8 mouse cellular contexts compared by ENCODE assay signal in genomic region chr17:86801876-86802275, GRCm38 (mm10). TPM values are rescaled to one million over a fixed set of nuclear protein-coding genes. Genes with fewer than 3 reads are reported as not detected.
DNase-seq lines count a peak whose midpoint lies in the region; ATAC-seq and TF ChIP-seq lines count a peak whose summit lies in the region.

No protein-coding gene starts in this region.

- intact Hi-C loops in left cerebral cortex, adult 2 months (cut with DNase I): loop anchor here (5.0 kb wide), 1 partner anchor 45 kb away; no protein-coding TSS in a partner anchor

- ATAC-seq in forebrain, embryonic 16.5 days: no peak
- no peak for ATAC-seq in midbrain, embryonic 15.5 days (replicated peaks)
- no peak for ATAC-seq in megakaryocyte-erythroid progenitor cell, adult 5-6 weeks (replicated peaks; ENCODE audit: low FRiP score, low TSS enrichment, poor library complexity, severe bottlenecking)

- TF ChIP-seq CTCF in left cerebral cortex, adult 2 months (IDR thresholded peaks at IDR 0.05): no peak; the same call in 1 of the 2 replicates

- no peak for DNase-seq in left cerebral cortex, adult 2 months (ENCODE audit: extremely low spot score in 1 of 2, low spot score in 2 of 2)
- DNase-seq in left cerebral cortex, adult 8-10 months (ENCODE audit: low spot score in 2 of 2): no peak
- peak; percentile 46 for DNase-seq in kidney, adult 18-20 months
- DNase-seq in layer of hippocampus, adult 9-10 months (ENCODE audit: low spot score): no peak
- DNase-seq in left cerebral cortex, adult 11 months (ENCODE audit: low spot score): no peak

- H3K27ac ChIP-seq in left cerebral cortex, adult 2 months: peak overlapping the region; percentile 55
- H3K27ac ChIP-seq in forebrain, embryonic 16.5 days (ENCODE audit: low read length): peak overlapping the region; percentile 45; the same call in 1 of the 2 replicates
- 0 out of 2 replicates have a peak overlapping the region, but pooled peaks have one; percentile 51 for H3K27ac ChIP-seq in midbrain, embryonic 15.5 days

- no peak overlapping the region for H3K4me2 ChIP-seq in forebrain, embryonic 16.5 days (ENCODE audit: low read length)
- H3K4me2 ChIP-seq in midbrain, embryonic 15.5 days: no peak overlapping the region

- H3K36me3 ChIP-seq in forebrain, embryonic 16.5 days (ENCODE audit: control insufficient read depth, insufficient read depth): no peaks in the 10 kb centered on the region
- H3K36me3 ChIP-seq in midbrain, embryonic 15.5 days (replicated peaks): no peaks in the 10 kb centered on the region

- H3K9me3 ChIP-seq in forebrain, embryonic 16.5 days (ENCODE audit: control insufficient read depth, low read length): no peaks in the 10 kb centered on the region
- H3K9me3 ChIP-seq in midbrain, embryonic 15.5 days: no peaks in the 10 kb centered on the region

- H3K9ac ChIP-seq in forebrain, embryonic 16.5 days (replicated peaks; ENCODE audit: low read depth, low read length): no peak overlapping the region
- H3K9ac ChIP-seq in midbrain, embryonic 15.5 days: no peak overlapping the region

- 67% methylated on average over 9 of the region's 9 CpGs for WGBS in forebrain, embryonic 16.5 days
- 71% methylated on average over 9 of the region's 9 CpGs for WGBS in midbrain, embryonic 15.5 days

- peaks cover 11% of the 10 kb centered on the region for H3K4me1 ChIP-seq in forebrain, embryonic 16.5 days (replicated peaks; ENCODE audit: control insufficient read depth, insufficient read depth, low read length)
- H3K4me1 ChIP-seq in midbrain, embryonic 15.5 days: 0 out of 2 replicates have a peak, but pooled peaks cover 2% of the 10 kb centered on the region

- H3K4me3 ChIP-seq in left cerebral cortex, adult 2 months: no peak overlapping the region
- no peak overlapping the region for H3K4me3 ChIP-seq in forebrain, embryonic 16.5 days (replicated peaks; ENCODE audit: low read length)
- H3K4me3 ChIP-seq in midbrain, embryonic 15.5 days: no peak overlapping the region

- H3K27me3 ChIP-seq in forebrain, embryonic 16.5 days (replicated peaks; ENCODE audit: control insufficient read depth, insufficient read depth, low read length): no peaks in the 10 kb centered on the region
- H3K27me3 ChIP-seq in midbrain, embryonic 15.5 days (replicated peaks): no peaks in the 10 kb centered on the region

RNA-seq across cellular contexts. Expression of gene Epas1, which starts 48.4 kb away (rescaled TPM):
- 10 to 100 TPM; 93.6 to 97.0 TPM for total RNA-seq in left cerebral cortex, adult 2 months (2021)
- 100 to 1,000 TPM in 1 of 4 experiments, 10 to 100 TPM in 3; 92.7 to 101 (median 97.1) TPM for total RNA-seq in left cerebral cortex, adult 8-10 months (2022)
- 4.2 and 4.6 TPM in 2 replicates for polyA plus RNA-seq in forebrain, embryonic 16.5 days (2015; fragmentation: Nextera tagmentation; extraction: Ambion mirVana)
- 5.1 and 5.2 TPM in 2 replicates for polyA plus RNA-seq in midbrain, embryonic 15.5 days (2015; fragmentation: Nextera tagmentation; extraction: Ambion mirVana)
- not detected in 2 replicates for total RNA-seq in megakaryocyte-erythroid progenitor cell, adult 5-6 weeks (2014; fragmentation: Nextera tagmentation)
- total RNA-seq in megakaryocyte-erythroid progenitor cell, adult 5-6 weeks (2017): not detected in 2 replicates

Comparison
In these comparisons a context has a peak if more than half of its experiments do, and no peak if none do; other contexts are left out.
1. RNA of gene Epas1, which starts 48.4 kb away (total RNA-seq): 92.7 to 101 TPM in left cerebral cortex, adult 8-10 months and 93.6 to 97.0 TPM in left cerebral cortex, adult 2 months; not detected in megakaryocyte-erythroid progenitor cell, adult 5-6 weeks; every median in the first group is over 10 times any median in the second.
2. Peak in every context shown above with its lines, with median percentiles within 50 percentile points of each other: H3K27ac ChIP-seq.